Mouse (Mus musculus) bone marrow macrophage, adult 2 months (primary cell): ENCODE measurements around the gene Myo1h.

Experiments
- CTCF ChIP-seq: IDR thresholded peaks from 2 replicates; pipeline ENCODE4 v1.5.1; 2012; ENCODE audit warnings: low read depth, mild to moderate bottlenecking, low read length, moderate library complexity
- POLR2A ChIP-seq: IDR thresholded peaks from 2 replicates; pipeline ENCODE4 v1.6.1; 2012; ENCODE audit warnings: mild to moderate bottlenecking, low read depth, low read length, borderline replicate concordance

DNA sequence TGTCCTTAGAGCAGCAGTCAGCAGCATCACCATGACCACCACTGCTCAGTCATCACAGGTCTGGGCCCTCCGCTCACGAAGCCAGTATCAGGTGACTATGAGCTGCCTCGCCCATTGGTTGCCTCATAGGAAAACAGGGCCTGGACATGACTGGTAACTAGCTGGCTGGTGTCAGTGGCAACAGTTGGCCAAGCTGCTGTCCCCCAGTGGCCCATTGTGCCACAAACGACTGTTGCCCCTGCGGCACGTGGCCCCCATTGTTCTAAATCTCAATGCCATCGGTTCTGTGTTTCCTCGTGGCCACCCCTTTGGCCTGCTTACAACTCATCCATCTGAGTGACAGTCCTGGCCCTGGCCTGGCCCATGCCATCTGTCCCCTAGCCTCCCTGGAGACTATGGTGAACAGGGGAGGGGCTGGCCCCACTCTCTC is 24.9 kb upstream of the Myo1h start:
- TF ChIP-seq POLR2A (no peak), CTCF (no peak)
